Mouse (Mus musculus) MEL (cell line): Measurements from ENCODE around the gene Itpr1. TPM values are rescaled to one million over a fixed set of nuclear protein-coding genes. Genes with fewer than 3 reads are reported as not detected.

Source experiments
- DNase-seq: peaks from one replicate; pipeline ENCODE4 v3.0.0; 2011; ENCODE audit warnings: low read depth, low spot score
- H3K27ac ChIP-seq: 2 replicates; pipeline ENCODE4 v1.5.1; 2012; ENCODE audit warnings: low read depth, mild to moderate bottlenecking, control low read depth, low read length, moderate library complexity; ENCODE audit not compliant: control insufficient read depth
- H3K27me3 ChIP-seq, 2 experiments: fragments of 150-350 bp in 1 of 2; sonication (generic) in 1 of 2; 2 replicates each; pipeline ENCODE4 v1.6.1; 2012; ENCODE audit warnings: low read length in 2 of 2, mild to moderate bottlenecking in 2 of 2, improper control_type of control experiment in 1 of 2, moderate library complexity in 1 of 2; ENCODE audit not compliant: insufficient read depth in 2 of 2, control insufficient read depth in 1 of 2
- H3K36me3 ChIP-seq, 2 experiments: 2 replicates each; pipeline ENCODE4 v1.6.1; 2012 to 2014; ENCODE audit warnings: low read length in 2 of 2, improper control_type of control experiment in 1 of 2, inconsistent platforms in 1 of 2, mild to moderate bottlenecking in 1 of 2; ENCODE audit not compliant: insufficient read depth in 2 of 2, control insufficient read depth in 1 of 2
- H3K4me1 ChIP-seq, 2 experiments: fragments of 150-350 bp in 1 of 2; sonication (generic) in 1 of 2; 2 replicates each; pipeline ENCODE4 v1.6.1; 2012; ENCODE audit warnings: low read length in 2 of 2, improper control_type of control experiment in 1 of 2, mild to moderate bottlenecking in 1 of 2; ENCODE audit not compliant: insufficient read depth in 2 of 2, control insufficient read depth in 1 of 2
- H3K4me3 ChIP-seq, 2 experiments: fragments of 150-350 bp in 1 of 2; sonication (generic) in 1 of 2; 2 replicates each; pipeline ENCODE4 v1.5.1; 2012; ENCODE audit warnings: low read depth in 2 of 2, low read length in 2 of 2, mild to moderate bottlenecking in 2 of 2, moderate library complexity in 2 of 2, control low read depth in 1 of 2, improper control_type of control experiment in 1 of 2; ENCODE audit not compliant: control insufficient read depth in 1 of 2, insufficient read depth in 1 of 2
- H3K79me2 ChIP-seq: 2 replicates; pipeline ENCODE4 v1.6.1; 2012; ENCODE audit warnings: mild to moderate bottlenecking, low read length, moderate library complexity; ENCODE audit not compliant: control insufficient read depth, poor library complexity, insufficient read depth
- H3K9ac ChIP-seq: 2 replicates; pipeline ENCODE4 v1.6.1; 2012; ENCODE audit warnings: low read depth, mild to moderate bottlenecking, control low read depth, low read length, moderate library complexity; ENCODE audit not compliant: control insufficient read depth, poor library complexity, severe bottlenecking
- H3K9me3 ChIP-seq: fragments of 150-350 bp; sonication (generic); replicated peaks from 2 replicates; pipeline ENCODE4 v1.6.1; 2012; ENCODE audit warnings: mild to moderate bottlenecking, low read length, improper control_type of control experiment, moderate library complexity; ENCODE audit not compliant: insufficient read depth
- BHLHE40 ChIP-seq: IDR thresholded peaks from 2 replicates; pipeline ENCODE4 v1.6.1; 2012; ENCODE audit warnings: low read depth, mild to moderate bottlenecking, inconsistent platforms, low read length, improper control_type of control experiment, borderline replicate concordance
- CHD1 ChIP-seq: IDR thresholded peaks from 2 replicates; pipeline ENCODE4 v1.6.1; 2012; ENCODE audit warnings: low read depth, mild to moderate bottlenecking, inconsistent platforms, low read length, improper control_type of control experiment
- CHD2 ChIP-seq: IDR thresholded peaks from 2 replicates; pipeline ENCODE4 v1.6.1; 2011; ENCODE audit warnings: low read length, improper control_type of control experiment
- EP300 ChIP-seq, 2 experiments: IDR thresholded peaks; 2 replicates each; pipeline ENCODE4 v1.6.1; 2011; ENCODE audit warnings: improper control_type of control experiment in 2 of 2, low read length in 2 of 2, low read depth in 1 of 2, mild to moderate bottlenecking in 1 of 2
- GABPA ChIP-seq: IDR thresholded peaks from 2 replicates; pipeline ENCODE4 v1.6.1; 2012; ENCODE audit warnings: low read depth, mild to moderate bottlenecking, inconsistent platforms, low read length, improper control_type of control experiment, moderate library complexity
- JUND ChIP-seq: IDR thresholded peaks from 2 replicates; pipeline ENCODE4 v1.6.1; 2011; ENCODE audit warnings: low read depth, mild to moderate bottlenecking, improper control_type of control experiment, low read length
- KAT2A ChIP-seq: conservative IDR thresholded peaks from 2 replicates; pipeline ENCODE4 v1.6.1; 2012; ENCODE audit warnings: low read depth, low read length, improper control_type of control experiment, inconsistent platforms
- MAFK ChIP-seq: IDR thresholded peaks from 2 replicates; pipeline ENCODE4 v1.6.1; 2011; ENCODE audit warnings: low read depth, mild to moderate bottlenecking, low read length, improper control_type of control experiment, borderline replicate concordance
- MAX ChIP-seq: IDR thresholded peaks from 2 replicates; pipeline ENCODE4 v1.6.1; 2011; ENCODE audit warnings: low read length, improper control_type of control experiment
- MAZ ChIP-seq: IDR thresholded peaks from 2 replicates; pipeline ENCODE4 v1.6.1; 2012; ENCODE audit warnings: low read depth, mild to moderate bottlenecking, inconsistent platforms, low read length, improper control_type of control experiment
- MEF2A ChIP-seq: IDR thresholded peaks from 2 replicates; pipeline ENCODE4 v1.6.1; 2014; ENCODE audit warnings: low read depth, mild to moderate bottlenecking, inconsistent platforms, low read length, improper control_type of control experiment; ENCODE audit not compliant: poor library complexity, insufficient replicate concordance, severe bottlenecking; ENCODE audit errors: extremely low read depth
- MXI1 ChIP-seq: IDR thresholded peaks from 2 replicates; pipeline ENCODE4 v1.6.1; 2011; ENCODE audit warnings: mild to moderate bottlenecking, low read depth, low read length, improper control_type of control experiment
- MYB ChIP-seq: IDR thresholded peaks from 2 replicates; pipeline ENCODE4 v1.6.1; 2011; ENCODE audit warnings: mild to moderate bottlenecking, low read depth, low read length, improper control_type of control experiment
- NELFE ChIP-seq: IDR thresholded peaks from 2 replicates; pipeline ENCODE4 v1.6.1; 2011; ENCODE audit warnings: low read depth, low read length, improper control_type of control experiment
- RCOR1 ChIP-seq: IDR thresholded peaks from 2 replicates; pipeline ENCODE4 v1.6.1; 2012; ENCODE audit warnings: low read depth, mild to moderate bottlenecking, inconsistent platforms, low read length, improper control_type of control experiment
- TBP ChIP-seq: IDR thresholded peaks from 2 replicates; pipeline ENCODE4 v1.8.0; 2011; ENCODE audit warnings: low read depth, low read length, improper control_type of control experiment
- TCF12 ChIP-seq: IDR thresholded peaks from 2 replicates; pipeline ENCODE4 v1.6.1; 2014; ENCODE audit warnings: low read depth, mild to moderate bottlenecking, inconsistent platforms, low read length, improper control_type of control experiment, moderate library complexity
- UBTF ChIP-seq: IDR thresholded peaks from 2 replicates; pipeline ENCODE4 v1.6.1; 2012; ENCODE audit warnings: low read depth, mild to moderate bottlenecking, inconsistent platforms, low read length, improper control_type of control experiment, moderate library complexity, borderline replicate concordance; ENCODE audit not compliant: insufficient read depth
- USF1 ChIP-seq: IDR thresholded peaks from 2 replicates; pipeline ENCODE4 v1.6.1; 2014; ENCODE audit warnings: low read depth, mild to moderate bottlenecking, inconsistent platforms, low read length, improper control_type of control experiment, moderate library complexity
- ZC3H11A ChIP-seq: IDR thresholded peaks from 2 replicates; pipeline ENCODE4 v1.6.1; 2012; ENCODE audit warnings: low read depth, mild to moderate bottlenecking, inconsistent platforms, low read length, improper control_type of control experiment
- ZNF384 ChIP-seq: IDR thresholded peaks from 2 replicates; pipeline ENCODE4 v1.6.1; 2012; ENCODE audit warnings: low read depth, mild to moderate bottlenecking, inconsistent platforms, low read length, improper control_type of control experiment
- polyA plus RNA-seq, 2 experiments: library from polyadenylated mRNA; stranded (reverse) in 1 of 2; unstranded in 1 of 2; fragments of >175 nt in 1 of 2; fragments of >200 nt in 1 of 2; gene quantifications; 2 replicates each; pipeline versions ENCODE4 v1.2.1 to v1.2.4; 2012; ENCODE audit warnings: low replicate concordance in 2 of 2, low read depth in 1 of 2; ENCODE audit not compliant: insufficient read length in 2 of 2, insufficient read depth in 1 of 2, missing spikeins in 1 of 2
- total RNA-seq: library from RNA; depleted of rRNA; stranded (reverse); fragments of 300-350 nt; gene quantifications from 2 replicates; pipeline ENCODE4 v1.2.3, GENCODE M21; 2012

Gene Itpr1
- total and polyA plus RNA-seq, 3 experiments = 15.6 to 19.0 TPM; not detected in 1

- Histone ChIP-seq H3K4me1 (no peaks in the 10 kb centered on the region), H3K36me3 (no peaks in the 10 kb centered on the region), H3K27me3 (no peaks in the 10 kb centered on the region), H3K9me3 (no peaks in the 10 kb centered on the region), H3K79me2 (no peaks in the 10 kb centered on the region), H3K27ac (no peak overlapping the region), H3K9ac (no peak overlapping the region), H3K4me3 (no peak overlapping the region)
- DNase-seq = no peak
- TF ChIP-seq CHD1 (no peak), TCF12 (no peak), BHLHE40 (no peak), MEF2A (no peak)
These were observed 332.6 kb downstream of the Itpr1 start for GRCm38 (mm10) chr6:108545464-108545863.

DNA sequence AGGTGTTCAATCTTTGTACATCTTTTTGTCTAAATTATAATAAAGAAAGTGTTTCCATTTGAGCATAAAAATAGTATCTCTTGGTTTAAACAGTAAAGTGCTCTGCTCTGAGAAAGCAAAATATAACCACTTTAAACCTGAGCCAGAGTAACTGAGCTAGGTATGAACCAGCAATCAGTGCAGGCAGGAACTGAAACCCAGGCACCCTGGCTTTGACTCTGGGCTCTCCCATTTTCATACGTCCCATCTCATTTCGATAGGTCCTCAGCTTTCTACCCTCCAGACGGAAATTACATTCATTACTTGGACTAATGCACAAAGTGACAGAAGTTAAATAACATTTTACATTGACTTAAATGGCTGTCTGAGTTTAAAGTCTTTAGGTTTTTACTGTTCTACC is 335.5 kb downstream of the Itpr1 start:
- Histone ChIP-seq H3K9ac (no peak overlapping the region), H3K27me3 (no peaks in the 10 kb centered on the region), H3K9me3 (no peaks in the 10 kb centered on the region), H3K36me3 (no peaks in the 10 kb centered on the region), H3K79me2 (no peaks in the 10 kb centered on the region), H3K4me3 (no peak overlapping the region), H3K4me1 (no peaks in the 10 kb centered on the region), H3K27ac (no peak overlapping the region)
- DNase-seq = no peak
- TF ChIP-seq TCF12 (no peak), CHD1 (no peak), EP300 (IDR thresholded peaks at IDR 0.05; ENCODE audit: low read depth in 1 of 2, low read length in 2 of 2) (no peak), USF1 (no peak), TBP (no peak), GABPA (no peak)

DNA sequence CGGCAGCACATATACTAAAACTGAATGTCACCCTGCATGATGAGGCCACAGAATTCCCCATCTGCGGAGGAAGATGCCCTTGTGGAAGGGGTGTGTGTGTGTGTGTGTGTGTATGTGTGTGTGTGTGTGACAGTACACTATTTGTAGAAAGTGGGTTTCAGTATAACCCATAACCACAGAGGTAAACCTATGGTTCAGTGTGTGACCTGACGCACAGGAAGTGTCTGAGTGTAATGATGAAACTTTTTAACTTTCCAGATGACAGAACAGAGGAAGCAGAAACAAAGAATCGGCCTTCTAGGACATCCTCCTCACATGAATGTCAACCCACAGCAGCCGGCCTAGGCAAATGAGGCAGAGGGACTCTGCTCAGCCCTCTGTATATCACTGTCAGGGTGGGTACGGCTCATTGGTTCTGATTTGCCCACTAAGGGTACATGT is 336.6 kb downstream of the Itpr1 start:
- no peaks in the 10 kb centered on the region for H3K79me2 ChIP-seq
- no peak overlapping the region for H3K27ac ChIP-seq
- no peaks in the 10 kb centered on the region for H3K4me1 ChIP-seq
- no peak for DNase-seq
- no peak for TF ChIP-seq JUND
- TF ChIP-seq BHLHE40 = no peak
- no peak for TF ChIP-seq UBTF
- TF ChIP-seq USF1 = no peak
- no peak for TF ChIP-seq TBP
- no peak for TF ChIP-seq ZNF384
- no peak for TF ChIP-seq ZC3H11A
- TF ChIP-seq MAZ = no peak
- TF ChIP-seq RCOR1 = no peak
- TF ChIP-seq MYB = no peak
- no peak for TF ChIP-seq MAX
- TF ChIP-seq MAFK = no peak
- no peak for TF ChIP-seq MXI1
- no peak for TF ChIP-seq CHD2
- TF ChIP-seq NELFE = no peak
- no peak for TF ChIP-seq KAT2A
- no peaks in the 10 kb centered on the region for H3K9me3 ChIP-seq
- no peak overlapping the region for H3K9ac ChIP-seq
- no peaks in the 10 kb centered on the region for H3K36me3 ChIP-seq
- no peak overlapping the region for H3K4me3 ChIP-seq
- H3K27me3 ChIP-seq = no peaks in the 10 kb centered on the region
